Mouse (Mus musculus) urinary bladder, adult 18-20 months (tissue): ENCODE results near the gene Sertad3.
"Not testable (repeated sequence)": the region's sequence is repeated elsewhere in the genome, so short reads cannot be mapped to it uniquely, and the experiment has no call there.

Source experiments
- DNase-seq, 2 experiments: peaks; one replicate each; pipeline ENCODE4 v3.0.0; 2022; ENCODE audit warnings: low spot score in 2 of 2, mixed read lengths in 2 of 2

The Sertad3 gene

GRCm38 (mm10) chr7:27491856-27492255 lies 18.3 kb downstream of the Sertad3 start:
- DNase-seq, result no peak

GRCm38 (mm10) chr7:27493022-27493421 lies 19.5 kb downstream of the Sertad3 start:
- no peak for DNase-seq

- no peak for DNase-seq
Measured at GRCm38 (mm10) chr7:27493450-27493849, 19.9 kb downstream of the Sertad3 start.

- DNase-seq, result not testable (repeated sequence)
Measured at GRCm38 (mm10) chr7:27494659-27495367, 21.2 kb downstream of the Sertad3 start.

GRCm38 (mm10) chr7:27499036-27499435 lies 25.5 kb downstream of the Sertad3 start, which contains the start of gene Prx:
Gene Prx, plus strand, starts transcription at chr7:27499324.
- no peak for DNase-seq

GRCm38 (mm10) chr7:27501620-27502019 lies 28.1 kb downstream of the Sertad3 start:
- DNase-seq, result no peak

GRCm38 (mm10) chr7:27506765-27507370 lies 33.3 kb downstream of the Sertad3 start:
- DNase-seq, result no peak

GRCm38 (mm10) chr7:27507711-27508647 lies 34.4 kb downstream of the Sertad3 start:
- DNase-seq, result peak; percentile 99 to 100

GRCm38 (mm10) chr7:27508648-27509005 lies 35.1 kb downstream of the Sertad3 start:
- peak in 1 of 2 experiments; percentile 38 for DNase-seq

GRCm38 (mm10) chr7:27510809-27511208 lies 37.2 kb downstream of the Sertad3 start:
- DNase-seq, result no peak

GRCm38 (mm10) chr7:27514961-27515360 lies 41.4 kb downstream of the Sertad3 start:
- no peak for DNase-seq

GRCm38 (mm10) chr7:27518314-27518713 lies 44.7 kb downstream of the Sertad3 start:
- DNase-seq, result no peak

- DNase-seq, result no peak
Measured at GRCm38 (mm10) chr7:27520104-27520503, 46.5 kb downstream of the Sertad3 start.

- DNase-seq, result peak; percentile 19 to 37
Measured at GRCm38 (mm10) chr7:27520599-27520998, 47.0 kb downstream of the Sertad3 start.

GRCm38 (mm10) chr7:27522967-27523366 lies 49.4 kb downstream of the Sertad3 start, which contains the start of gene Hipk4:
Gene Hipk4, plus strand, starts transcription at chr7:27523267.
- no peak for DNase-seq

- no peak for DNase-seq
Measured at GRCm38 (mm10) chr7:27523805-27524204, 50.2 kb downstream of the Sertad3 start.

GRCm38 (mm10) chr7:27526039-27526827 lies 52.7 kb downstream of the Sertad3 start:
- DNase-seq, result peak; percentile 57 to 59
